Mouse (Mus musculus) left cerebral cortex, adult 18-20 months (tissue): ENCODE data around the gene Ska3. TPM values are rescaled to one million over a fixed set of nuclear protein-coding genes. Genes with fewer than 3 reads are reported as not detected.

Experiments
- DNase-seq, 2 experiments: peaks; one replicate each; pipeline ENCODE4 v3.0.0; 2021 to 2022; ENCODE audit warnings: low spot score in 2 of 2, mixed read lengths in 1 of 2
- microRNA-seq, 2 experiments: library from miRNA; unstranded; fragments of <30 nt; microRNA quantifications; one replicate each; pipeline ENCODE4 v1.2.0; 2021
- total RNA-seq, 2 experiments: library from RNA; stranded (reverse); gene quantifications; 2 replicates each; pipeline ENCODE4 v1.2.3; 2021

Ska3 gene
- total RNA-seq, 2 experiments from 2014 or later, result 0.37 to 0.42 TPM

GRCm38 (mm10) chr14:57797991-57798931 lies 27.7 kb downstream of the Ska3 start, which contains the start of gene Sap18:
TSS of gene Sap18 (plus strand) at chr14:57798180.
- DNase-seq, result peak; percentile 95 to 97

- peak; percentile 5 for DNase-seq
Measured at GRCm38 (mm10) chr14:57797551-57797950, 28.4 kb downstream of the Ska3 start.

- no peak for DNase-seq
Measured at GRCm38 (mm10) chr14:57791171-57791570, 34.8 kb downstream of the Ska3 start.

GRCm38 (mm10) chr14:57789759-57790158 lies 36.2 kb downstream of the Ska3 start:
- DNase-seq, result no peak

GRCm38 (mm10) chr14:57789311-57789710 lies 36.7 kb downstream of the Ska3 start:
- DNase-seq, result no peak

- DNase-seq, result no peak
Measured at GRCm38 (mm10) chr14:57787406-57787805, 38.6 kb downstream of the Ska3 start.

- no peak for DNase-seq
Measured at GRCm38 (mm10) chr14:57772157-57772815, 53.7 kb downstream of the Ska3 start.

GRCm38 (mm10) chr14:57769102-57769501 lies 56.9 kb downstream of the Ska3 start:
- no peak for DNase-seq

- no peak for DNase-seq
Measured at GRCm38 (mm10) chr14:57760447-57761412, 65.3 kb downstream of the Ska3 start.

GRCm38 (mm10) chr14:57758237-57758636 lies 67.7 kb downstream of the Ska3 start, which contains the start of gene Lats2:
TSS of gene Lats2 (minus strand) at chr14:57758388.
- no peak for DNase-seq

Small RNA genes lying within 50 kb of the gene (microRNA-seq; reads per million reads assigned to microRNA genes)
- 1.5 reads per million in 2 experiments for gene Mir3077

Other genes with a start within 250 kb of the Ska3 start
- gene Xpo4, start 160.8 kb downstream of the Ska3 start, total RNA-seq, result 10 to 100 TPM; 12.3 to 12.8 TPM
- gene Gm49361, start 80.1 kb downstream of the Ska3 start, total RNA-seq, result under 1 TPM; 0.81 to 0.82 TPM
- 10 to 100 TPM; 18.2 to 21.3 TPM for gene Lats2, start 67.8 kb downstream of the Ska3 start, total RNA-seq
- gene Sap18, start 28.0 kb downstream of the Ska3 start, total RNA-seq, result 10 to 100 TPM; 56.5 to 62.8 TPM
- gene Mrpl57, start within 50 bp of the Ska3 start, total RNA-seq, result 10 to 100 TPM; 50.5 to 61.8 TPM
- gene Zdhhc20, start 64.1 kb upstream of the Ska3 start, total RNA-seq, result 10 to 100 TPM; 34.7 to 38.0 TPM
- gene Micu2, start 173.1 kb upstream of the Ska3 start, total RNA-seq, result 10 to 100 TPM; 23.4 to 25.4 TPM
- gene Fgf9, start 244.4 kb upstream of the Ska3 start, total RNA-seq, result 10 to 100 TPM; 22.5 to 25.3 TPM